Mouse (Mus musculus): ENCODE data around the gene Cdk5.

DNA sequence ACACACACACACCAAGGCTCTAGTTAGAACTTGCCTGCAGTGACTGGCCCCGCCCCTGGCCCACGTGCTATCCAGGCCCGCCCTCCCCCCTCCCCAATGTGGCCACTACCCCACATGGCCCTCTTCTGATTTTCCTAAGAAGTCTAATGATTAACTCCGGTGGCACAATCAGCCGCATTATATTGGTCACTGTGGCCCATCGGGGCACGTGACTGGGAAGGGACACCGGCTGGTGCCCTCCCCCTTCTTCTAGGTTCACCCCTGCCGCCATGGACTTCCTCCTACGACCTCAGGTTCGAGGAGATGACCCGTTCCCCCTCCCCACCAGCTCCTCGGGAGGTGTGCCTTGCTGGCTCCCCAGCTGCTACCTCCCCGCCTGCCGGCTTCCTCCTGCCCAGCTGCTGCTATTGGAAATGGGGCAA, 4.7 kb upstream of the Cdk5 start:
- no peak for TF ChIP-seq TAL1 (conservative IDR thresholded peaks at IDR 0.05; ENCODE audit: low read depth, low read length)
- TF ChIP-seq CTCF (IDR thresholded peaks at IDR 0.05; ENCODE audit: low read depth, low read length) = no peak
- no peak for TF ChIP-seq POLR2AphosphoS5 (IDR thresholded peaks at IDR 0.05; ENCODE audit: insufficient replicate concordance, low read depth, low read length)
